Mouse (Mus musculus): ENCODE data around the gene Brox. TPM values are rescaled to one million over a fixed set of nuclear protein-coding genes. Genes with fewer than 3 reads are reported as not detected.
A peak's percentile ranks its signal among the peaks of the same experiment; 100 is the strongest.

The Brox gene
- polyA plus RNA-seq, 1 experiment from 2014 or later: 29.7 TPM

- no peak overlapping the region for H3K4me2 ChIP-seq (replicated peaks; ENCODE audit: low read depth)
- H3K4me1 ChIP-seq (replicated peaks; ENCODE audit: control insufficient read depth, insufficient read depth, low read length): no peaks in the 10 kb centered on the region
- no peak overlapping the region for H3K4me3 ChIP-seq (ENCODE audit: low read depth, low read length)
- no peak overlapping the region for H3K27ac ChIP-seq (ENCODE audit: low read depth, low read length)
- no peaks in the 10 kb centered on the region for H3K27me3 ChIP-seq (replicated peaks; ENCODE audit: control insufficient read depth, insufficient read depth, low read length)
- no peaks in the 10 kb centered on the region for H3K9me3 ChIP-seq (ENCODE audit: control insufficient read depth)
- no peak overlapping the region for H3K9ac ChIP-seq (ENCODE audit: low read depth, low read length)
- ATAC-seq: no peak
- 0 out of 2 replicates have a peak, but pooled peaks cover 4% of the 10 kb centered on the region for H3K36me3 ChIP-seq (ENCODE audit: control insufficient read depth, insufficient read depth)
- no peak for TF ChIP-seq CTCF (IDR thresholded peaks at IDR 0.05; ENCODE audit: low read depth)
- WGBS: 73% methylated on average over 3 of the region's 3 CpGs
Observed at GRCm38 (mm10) chr1:183307555-183307954, 10.5 kb upstream of the Brox start.

GRCm38 (mm10) chr1:183299161-183299560 is 2.1 kb upstream of the Brox start:
- Histone ChIP-seq H3K4me2 (replicated peaks; ENCODE audit: low read depth) (no peak overlapping the region), H3K9me3 (ENCODE audit: control insufficient read depth) (no peaks in the 10 kb centered on the region), H3K27me3 (replicated peaks; ENCODE audit: control insufficient read depth, insufficient read depth, low read length) (no peaks in the 10 kb centered on the region), H3K4me1 (replicated peaks; ENCODE audit: control insufficient read depth, insufficient read depth, low read length) (no peaks in the 10 kb centered on the region), H3K9ac (ENCODE audit: low read depth, low read length) (no peak overlapping the region), H3K27ac (ENCODE audit: low read depth, low read length) (no peak overlapping the region), H3K36me3 (ENCODE audit: control insufficient read depth, insufficient read depth) (no peaks in the 10 kb centered on the region), H3K4me3 (ENCODE audit: low read depth, low read length) (no peak overlapping the region)
- TF ChIP-seq CTCF (IDR thresholded peaks at IDR 0.05; ENCODE audit: low read depth): no peak
- WGBS: 87% methylated on average over 6 of the region's 6 CpGs
- ATAC-seq: no peak

GRCm38 (mm10) chr1:183297886-183298489 is 919 bp upstream of the Brox start:
- peak overlapping the region; percentile 65 for H3K4me2 ChIP-seq (replicated peaks; ENCODE audit: low read depth)
- no peak overlapping the region for H3K27ac ChIP-seq (ENCODE audit: low read depth, low read length)
- peak overlapping the region; percentile 13; the same call in 1 of the 2 replicates for H3K9ac ChIP-seq (ENCODE audit: low read depth, low read length)
- no peaks in the 10 kb centered on the region for H3K4me1 ChIP-seq (replicated peaks; ENCODE audit: control insufficient read depth, insufficient read depth, low read length)
- no peaks in the 10 kb centered on the region for H3K27me3 ChIP-seq (replicated peaks; ENCODE audit: control insufficient read depth, insufficient read depth, low read length)
- H3K9me3 ChIP-seq (ENCODE audit: control insufficient read depth): no peaks in the 10 kb centered on the region
- no peak for ATAC-seq
- under 1% methylated on average over 20 of the region's 20 CpGs for WGBS
- no peak for TF ChIP-seq CTCF (IDR thresholded peaks at IDR 0.05; ENCODE audit: low read depth)
- H3K36me3 ChIP-seq (ENCODE audit: control insufficient read depth, insufficient read depth): peaks cover 7% of the 10 kb centered on the region; the same call in 1 of the 2 replicates
- peak overlapping the region; percentile 53 for H3K4me3 ChIP-seq (ENCODE audit: low read depth, low read length)

GRCm38 (mm10) chr1:183297473-183297885 is 410 bp upstream of the Brox start:
- WGBS: under 1% methylated on average over 30 of the region's 30 CpGs
- Histone ChIP-seq H3K9ac (ENCODE audit: low read depth, low read length) (peak overlapping the region; percentile 13), H3K4me3 (ENCODE audit: low read depth, low read length) (peak overlapping the region; percentile 53), H3K36me3 (ENCODE audit: control insufficient read depth, insufficient read depth) (peaks cover 12% of the 10 kb centered on the region; the same call in 1 of the 2 replicates), H3K27me3 (replicated peaks; ENCODE audit: control insufficient read depth, insufficient read depth, low read length) (no peaks in the 10 kb centered on the region), H3K9me3 (ENCODE audit: control insufficient read depth) (no peaks in the 10 kb centered on the region), H3K4me1 (replicated peaks; ENCODE audit: control insufficient read depth, insufficient read depth, low read length) (no peaks in the 10 kb centered on the region), H3K4me2 (replicated peaks; ENCODE audit: low read depth) (peak overlapping the region; percentile 65), H3K27ac (ENCODE audit: low read depth, low read length) (no peak overlapping the region)
- no peak for TF ChIP-seq CTCF (IDR thresholded peaks at IDR 0.05; ENCODE audit: low read depth)
- peak; percentile 4 for ATAC-seq

GRCm38 (mm10) chr1:183296465-183296864 is 604 bp downstream of the Brox start, which contains the start of gene Aida:
TSS of gene Aida (plus strand) at chr1:183296590.
- ATAC-seq: peak; percentile 7; the same call in 1 of the 2 replicates
- under 1% methylated on average over 25 of the region's 26 CpGs for WGBS
- Histone ChIP-seq H3K9me3 (ENCODE audit: control insufficient read depth) (no peaks in the 10 kb centered on the region), H3K9ac (ENCODE audit: low read depth, low read length) (peak within 1 kb of the TSS; percentile 55), H3K27ac (ENCODE audit: low read depth, low read length) (peak within 1 kb of the TSS; percentile 54), H3K4me1 (replicated peaks; ENCODE audit: control insufficient read depth, insufficient read depth, low read length) (no peaks in the 10 kb centered on the region), H3K4me2 (replicated peaks; ENCODE audit: low read depth) (peak within 1 kb of the TSS; percentile 65), H3K27me3 (replicated peaks; ENCODE audit: control insufficient read depth, insufficient read depth, low read length) (no peaks in the 10 kb centered on the region), H3K4me3 (ENCODE audit: low read depth, low read length) (peak within 1 kb of the TSS; percentile 53), H3K36me3 (ENCODE audit: control insufficient read depth, insufficient read depth) (peaks cover 14% of the 10 kb centered on the region; the same call in 1 of the 2 replicates)
- TF ChIP-seq CTCF (IDR thresholded peaks at IDR 0.05; ENCODE audit: low read depth): no peak

- peaks cover 75% of the 10 kb centered on the region for H3K36me3 ChIP-seq (ENCODE audit: control insufficient read depth, insufficient read depth)
- ATAC-seq: no peak
- WGBS: 92% methylated on average over 4 of the region's 4 CpGs
- H3K9ac ChIP-seq (ENCODE audit: low read depth, low read length): no peak overlapping the region
- TF ChIP-seq CTCF (IDR thresholded peaks at IDR 0.05; ENCODE audit: low read depth): no peak
- H3K27ac ChIP-seq (ENCODE audit: low read depth, low read length): no peak overlapping the region
- no peaks in the 10 kb centered on the region for H3K4me1 ChIP-seq (replicated peaks; ENCODE audit: control insufficient read depth, insufficient read depth, low read length)
- no peaks in the 10 kb centered on the region for H3K27me3 ChIP-seq (replicated peaks; ENCODE audit: control insufficient read depth, insufficient read depth, low read length)
- no peak overlapping the region for H3K4me2 ChIP-seq (replicated peaks; ENCODE audit: low read depth)
- no peak overlapping the region for H3K4me3 ChIP-seq (ENCODE audit: low read depth, low read length)
- no peaks in the 10 kb centered on the region for H3K9me3 ChIP-seq (ENCODE audit: control insufficient read depth)
Observed at GRCm38 (mm10) chr1:183289576-183289975, 7.5 kb downstream of the Brox start.
